Mouse (Mus musculus): ENCODE results near the gene Bola1. TPM values are rescaled to one million over a fixed set of nuclear protein-coding genes. Genes with fewer than 3 reads are reported as not detected.

Gene Bola1
- polyA plus RNA-seq, 1 experiment: 47.6 TPM

DNA sequence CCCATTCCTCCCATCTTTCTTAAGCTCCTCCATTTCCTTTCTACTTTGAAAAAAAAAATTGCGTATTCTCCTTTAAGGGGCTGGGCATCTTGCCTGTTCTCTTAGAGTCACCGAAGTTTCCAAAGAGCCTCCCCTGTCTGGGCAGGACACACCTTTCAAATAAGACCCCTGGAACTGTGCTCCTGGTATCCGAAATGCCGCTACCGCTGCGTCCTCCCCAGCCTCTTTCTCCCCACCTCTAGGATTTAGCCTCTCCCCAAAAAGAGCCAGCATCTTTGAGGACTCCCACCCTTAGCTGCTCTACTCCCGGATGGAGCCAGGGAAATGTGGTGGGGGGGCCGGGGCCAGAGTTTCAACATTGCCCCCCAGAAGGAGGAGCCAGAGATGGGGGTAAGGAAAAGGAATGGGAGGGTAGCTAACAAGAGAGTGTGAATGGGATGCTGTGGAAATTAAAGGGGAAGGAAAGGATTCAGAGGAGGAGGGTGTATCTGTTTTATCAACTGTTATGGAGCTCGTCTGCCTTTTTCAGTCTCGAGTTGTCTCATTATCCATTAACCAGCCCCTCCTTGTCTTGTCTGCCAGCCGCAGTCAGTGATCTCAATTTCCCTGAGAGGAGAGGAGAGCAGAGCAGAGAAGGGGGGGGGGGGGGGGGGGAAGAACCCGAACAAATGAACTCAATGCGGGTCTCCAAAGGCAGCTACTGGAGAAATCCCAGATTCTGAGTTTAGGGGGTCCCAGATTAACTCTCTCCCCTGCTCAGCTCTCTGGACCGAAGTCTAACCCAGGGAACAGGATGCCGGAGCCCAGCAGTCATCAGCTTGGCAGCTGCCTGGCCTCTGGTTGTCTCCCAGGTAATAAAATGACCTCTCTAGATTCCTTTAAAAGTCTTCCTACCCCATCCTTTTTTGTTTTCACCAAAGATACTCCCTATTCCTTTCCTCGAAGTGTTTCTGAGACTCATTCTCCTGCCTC lies 57.4 kb downstream of the Bola1 start, which contains the start of gene Mtmr11:
Gene Mtmr11 (plus strand): TSS at position 136 of the 972 bp plus-strand sequence.
- WGBS: 3% methylated on average over 16 of the region's 16 CpGs
- DNase-seq (ENCODE audit: low read depth, low spot score): peak; percentile 45

DNA sequence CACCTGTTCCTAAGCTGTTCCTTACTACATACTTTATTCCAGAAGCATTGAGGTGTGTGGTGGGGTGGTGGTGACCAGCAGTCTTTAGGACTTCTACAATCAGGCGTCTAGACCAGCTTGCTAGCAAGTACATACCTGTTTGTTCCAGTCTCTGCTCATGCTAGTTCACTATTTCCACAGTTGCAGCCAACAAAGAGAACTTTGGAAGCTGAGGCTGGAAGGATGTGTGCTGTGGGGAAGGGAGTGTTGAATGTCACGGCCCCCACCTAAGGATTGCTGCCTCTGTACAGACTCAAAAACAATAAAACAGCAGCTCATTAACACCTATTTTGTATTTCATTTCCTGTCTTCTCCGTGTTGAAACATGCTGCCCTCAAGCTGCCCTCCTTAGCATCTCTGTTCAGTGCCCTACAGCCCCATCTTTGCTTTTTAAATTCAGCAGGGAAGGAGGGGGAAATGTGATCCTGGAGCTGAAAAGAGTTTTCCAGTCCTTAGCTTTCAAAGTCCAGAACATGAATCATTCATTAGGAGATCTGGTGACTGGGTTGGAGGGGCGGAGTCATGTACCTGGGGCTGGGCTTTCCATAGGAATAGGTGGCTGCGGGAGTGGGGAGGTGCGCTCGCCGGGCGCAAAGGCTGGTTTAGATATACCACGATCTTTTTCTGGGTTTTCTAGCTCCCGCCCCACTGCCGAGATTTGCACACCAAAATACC lies 58.5 kb downstream of the Bola1 start:
- peak; percentile 88 for DNase-seq (ENCODE audit: low read depth, low spot score)
- WGBS: under 1% methylated on average over 12 of the region's 12 CpGs

DNA sequence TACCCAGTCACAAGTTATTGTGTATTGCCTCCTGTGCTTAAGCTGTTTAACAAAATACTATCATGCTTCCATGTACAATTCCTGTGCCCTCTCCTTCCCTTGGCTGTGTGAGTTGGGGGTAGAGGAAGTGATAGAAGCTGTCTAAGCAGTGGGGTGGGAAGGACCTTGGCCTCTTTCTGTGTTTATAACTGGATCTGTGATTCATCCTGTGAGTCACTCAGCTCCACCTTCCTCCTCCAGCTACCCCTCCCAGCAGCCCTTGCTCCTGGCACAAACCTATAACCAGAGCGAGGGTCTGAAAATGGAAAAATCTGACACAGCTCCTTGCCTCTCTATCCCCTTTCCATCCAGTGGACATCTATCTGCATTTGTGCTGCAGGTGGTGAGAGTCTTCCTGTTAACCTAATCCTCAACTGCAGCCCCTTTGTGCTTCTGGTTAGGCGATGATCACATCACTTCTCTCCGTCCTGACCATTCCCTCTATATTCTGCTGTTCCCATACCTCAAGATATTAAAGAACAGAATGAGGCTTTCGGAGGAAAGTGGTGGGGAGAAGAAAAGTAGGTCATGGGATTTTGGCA lies 59.2 kb downstream of the Bola1 start:
- peak; percentile 79 for DNase-seq (ENCODE audit: low read depth, low spot score)

DNA sequence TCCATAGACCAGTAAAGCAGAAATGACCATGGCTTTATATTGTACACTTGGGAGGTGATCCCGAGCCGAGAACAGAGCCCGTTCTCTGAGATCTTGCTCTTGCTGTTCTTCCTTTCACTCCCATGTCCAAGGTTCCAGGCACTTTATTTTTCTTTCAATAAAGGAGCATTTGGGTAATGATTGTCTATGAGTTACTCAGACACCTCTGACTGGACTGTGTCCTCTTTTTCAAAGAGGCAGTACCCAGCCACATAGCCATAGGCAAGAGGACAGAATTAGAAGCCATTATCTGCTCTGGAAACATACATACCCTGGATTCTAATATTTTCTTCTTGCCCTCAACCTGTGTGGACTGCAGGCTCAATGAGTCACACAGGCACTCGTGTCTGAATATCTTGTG lies 59.7 kb downstream of the Bola1 start:
- DNase-seq (ENCODE audit: low read depth, low spot score): peak; percentile 21
- 21% methylated on average over 4 of the region's 4 CpGs for WGBS

More for the DNA sequence above, 59.2 kb downstream of the Bola1 start:
- 6% methylated on average over 4 of the region's 4 CpGs for WGBS

DNA sequence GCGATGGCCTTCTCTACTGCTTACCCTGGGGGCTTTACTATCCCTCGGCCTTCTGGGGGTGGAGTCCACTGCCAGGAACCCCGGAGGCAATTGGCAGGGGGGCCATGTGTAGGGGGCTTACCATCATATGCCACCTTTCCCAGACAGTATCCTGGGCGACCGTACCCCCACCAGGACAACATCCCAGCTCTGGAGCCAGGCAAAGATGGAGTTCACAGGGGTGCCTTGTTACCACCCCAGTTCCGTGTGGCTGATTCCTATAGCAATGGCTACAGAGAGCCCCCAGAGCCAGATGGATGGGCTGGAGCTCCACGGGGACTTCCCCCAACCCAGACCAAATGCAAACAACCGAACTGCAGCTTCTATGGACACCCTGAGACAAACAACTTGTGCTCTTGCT lies 64.0 kb downstream of the Bola1 start:
- 86% methylated on average over 8 of the region's 8 CpGs for WGBS
- no peak for DNase-seq (ENCODE audit: low read depth, low spot score)

DNA sequence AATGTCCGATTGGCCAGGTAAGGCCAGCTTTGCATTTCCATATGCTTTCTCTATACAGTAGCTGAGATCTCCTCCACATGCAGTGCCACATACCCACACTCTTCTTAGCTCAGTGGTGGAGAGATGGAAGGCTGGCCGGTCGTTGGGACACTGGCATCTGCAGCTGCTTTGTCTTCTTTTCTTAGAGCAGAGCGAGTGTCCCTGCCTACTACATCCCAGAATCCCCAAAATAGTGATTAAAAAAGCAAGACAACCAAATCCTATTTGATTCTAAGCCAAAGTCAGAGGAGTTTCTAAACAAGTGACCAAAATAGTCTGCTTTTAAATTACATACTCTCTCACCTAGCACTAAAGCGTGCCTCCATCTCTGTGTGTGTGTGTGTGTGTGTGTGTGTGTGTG lies 66.9 kb downstream of the Bola1 start:
- no peak for DNase-seq (ENCODE audit: low read depth, low spot score)
- WGBS: 92% methylated on average over 5 of the region's 5 CpGs

DNA sequence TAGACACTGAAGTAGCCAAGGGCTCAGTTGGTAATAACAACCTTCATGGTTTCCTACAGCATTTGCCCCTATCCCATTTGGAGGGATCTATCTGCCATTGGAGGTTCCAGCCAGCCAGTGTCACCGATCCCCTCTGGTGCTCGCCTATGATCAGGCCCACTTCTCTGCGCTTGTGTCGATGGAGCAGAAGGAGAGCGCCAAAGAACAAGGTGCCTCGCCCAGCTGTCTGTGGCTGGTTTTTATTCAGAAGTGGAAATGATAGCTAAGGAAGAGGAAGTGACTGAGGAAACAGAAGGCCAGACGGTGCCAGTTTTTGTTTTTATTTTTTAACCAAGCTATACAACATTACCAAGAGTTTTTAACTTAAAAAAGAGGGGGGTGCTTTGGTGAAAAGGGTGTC lies 67.7 kb downstream of the Bola1 start:
- WGBS: 84% methylated on average over 7 of the region's 7 CpGs
- DNase-seq (ENCODE audit: low read depth, low spot score): no peak

DNA sequence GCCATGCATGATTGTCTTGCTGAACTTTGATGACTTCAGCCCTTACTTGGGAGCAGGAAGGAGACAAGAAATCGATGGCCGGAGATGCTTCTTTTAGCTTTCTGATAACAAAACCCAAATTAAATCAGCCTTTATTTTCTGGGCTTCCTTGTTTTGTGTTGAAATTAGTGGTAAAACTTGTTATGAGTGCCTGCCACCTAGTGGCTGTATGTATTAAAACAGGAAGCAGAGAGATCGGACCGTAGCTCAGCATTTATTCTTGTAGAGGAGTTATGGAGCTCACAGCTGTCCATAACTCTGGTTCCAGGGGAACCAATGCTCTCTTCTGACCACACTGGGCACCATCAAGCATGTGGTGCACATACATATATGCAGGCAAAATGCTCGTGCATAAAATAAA lies 71.6 kb downstream of the Bola1 start:
- DNase-seq (ENCODE audit: low read depth, low spot score): peak; percentile 35
- WGBS: 10% methylated on average over 5 of the region's 5 CpGs

Other genes with a start within 250 kb of the Bola1 start
- 49.7 and 54.9 TPM in 2 replicates for gene Plekho1, start 223.7 kb downstream of the Bola1 start, polyA plus RNA-seq (2012; rRNA removed)
- 6.1 TPM in 2 replicates for gene Vps45, start 161.2 kb downstream of the Bola1 start, polyA plus RNA-seq (2012; rRNA removed)
- gene Otud7b, start 115.2 kb downstream of the Bola1 start, polyA plus RNA-seq (2012; rRNA removed): 5.7 and 8.9 TPM in 2 replicates
- gene Mtmr11, start 57.7 kb downstream of the Bola1 start, polyA plus RNA-seq (2012; rRNA removed): 60.8 and 66.6 TPM in 2 replicates
- 48.8 and 56.1 TPM in 2 replicates for gene Sf3b4, start 47.4 kb downstream of the Bola1 start, polyA plus RNA-seq (2012; rRNA removed)
- 2.0 TPM in 2 replicates for gene Sv2a, start 38.6 kb downstream of the Bola1 start, polyA plus RNA-seq (2012; rRNA removed)
- 1.5 and 4.1 TPM in 2 replicates for gene Hist2h2ab, start 156 bp upstream of the Bola1 start, polyA plus RNA-seq (2012; rRNA removed)
- 14.8 and 16.9 TPM in 2 replicates for gene Hist2h2ac, start 1.2 kb upstream of the Bola1 start, polyA plus RNA-seq (2012; rRNA removed)
- 2.8 and 3.7 TPM in 2 replicates for gene Hist2h2be, start 1.4 kb upstream of the Bola1 start, polyA plus RNA-seq (2012; rRNA removed)
- 49.8 and 65.9 TPM in 2 replicates for gene Hist2h3c2, start 19.4 kb upstream of the Bola1 start, polyA plus RNA-seq (2012; rRNA removed)
- gene Hist2h2aa2, start 20.6 kb upstream of the Bola1 start, polyA plus RNA-seq (2012; rRNA removed): 68.4 and 101 TPM in 2 replicates
- gene Hist2h2aa1, start 25.8 kb upstream of the Bola1 start, polyA plus RNA-seq (2012; rRNA removed): 112 and 147 TPM in 2 replicates
- gene Hist2h3c1, start 27.0 kb upstream of the Bola1 start, polyA plus RNA-seq (2012; rRNA removed): not detected in 2 replicates
- gene Hist2h4, start 43.6 kb upstream of the Bola1 start, polyA plus RNA-seq (2012; rRNA removed): 5.8 and 5.9 TPM in 2 replicates
- gene Hist2h3b, start 48.9 kb upstream of the Bola1 start, polyA plus RNA-seq (2012; rRNA removed): 62.7 and 75.7 TPM in 2 replicates
- 11.8 and 17.3 TPM in 2 replicates for gene Hist2h2bb, start 50.0 kb upstream of the Bola1 start, polyA plus RNA-seq (2012; rRNA removed)
- gene Fcgr1, start 74.3 kb upstream of the Bola1 start, polyA plus RNA-seq (2012; rRNA removed): 4.6 and 5.6 TPM in 2 replicates
- not detected in 2 replicates for gene BC107364, start 232.6 kb upstream of the Bola1 start, polyA plus RNA-seq (2012; rRNA removed)